Mouse (Mus musculus): ENCODE measurements around the gene 1110008L16Rik.
"Not testable (repeated sequence)": the region's sequence is repeated elsewhere in the genome, so short reads cannot be mapped to it uniquely, and the experiment has no call there.

1110008L16Rik gene

DNA sequence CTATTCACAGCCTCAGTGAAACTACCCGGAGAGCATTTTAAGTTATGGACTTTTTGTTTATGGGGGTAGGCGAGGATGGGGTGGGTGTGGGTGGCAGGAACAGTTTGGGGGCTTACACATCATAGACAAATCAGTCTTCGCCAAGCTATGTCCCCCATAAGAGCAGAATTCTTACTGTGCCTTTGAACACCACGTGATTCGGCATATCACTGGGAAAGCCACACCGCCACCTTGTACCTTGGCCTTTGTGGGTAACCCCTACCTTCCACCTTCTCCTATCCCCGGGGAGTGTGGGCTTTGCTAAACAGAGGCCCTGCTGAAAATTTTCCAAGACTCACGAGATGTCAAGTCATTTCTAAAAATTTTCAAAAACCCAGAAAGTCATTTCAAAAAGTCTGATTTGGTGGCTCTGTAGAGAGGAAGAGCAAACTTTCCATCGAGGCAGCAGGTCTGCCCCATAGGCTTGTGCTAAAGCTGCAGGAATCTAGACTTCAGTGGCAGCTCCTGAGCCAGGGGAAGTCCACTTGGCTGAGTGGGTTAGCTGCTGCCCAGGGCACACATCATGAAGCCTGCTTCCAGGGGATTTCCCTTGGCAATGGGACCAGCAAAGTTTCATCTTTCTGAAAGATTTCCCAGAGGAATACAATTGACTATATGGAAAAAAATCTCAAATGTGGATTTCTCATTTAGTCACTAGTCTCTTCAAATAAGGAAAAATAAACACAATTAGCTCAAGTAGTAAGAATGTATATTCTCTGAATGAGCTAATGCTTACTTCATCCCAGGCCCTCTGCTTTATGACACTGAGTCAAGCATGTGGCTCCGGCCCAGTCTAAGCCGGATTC, 93.6 kb downstream of the 1110008L16Rik start:
- DNase-seq (ENCODE audit: low read depth): no peak

DNA sequence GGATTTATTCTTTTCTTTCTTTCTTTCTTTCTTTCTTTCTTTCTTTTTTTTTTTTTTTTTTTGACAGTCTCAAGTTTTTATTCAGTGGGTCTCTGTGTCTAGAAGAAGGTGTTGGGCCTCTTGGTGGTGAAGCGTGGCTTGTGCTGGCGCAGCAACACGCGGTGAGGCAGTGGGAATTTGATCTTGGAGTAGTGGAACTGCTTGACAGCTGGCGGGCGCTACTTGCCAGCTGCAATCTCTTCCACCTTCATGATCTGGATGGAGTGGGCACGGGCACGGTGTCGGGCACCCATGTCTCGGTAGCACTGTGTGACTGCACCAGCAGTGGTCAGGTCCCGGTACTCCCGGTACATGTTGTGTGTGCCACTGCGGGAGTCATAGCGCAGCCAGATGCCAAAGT, 96.2 kb downstream of the 1110008L16Rik start:
- DNase-seq (ENCODE audit: low read depth): not testable (repeated sequence)

DNA sequence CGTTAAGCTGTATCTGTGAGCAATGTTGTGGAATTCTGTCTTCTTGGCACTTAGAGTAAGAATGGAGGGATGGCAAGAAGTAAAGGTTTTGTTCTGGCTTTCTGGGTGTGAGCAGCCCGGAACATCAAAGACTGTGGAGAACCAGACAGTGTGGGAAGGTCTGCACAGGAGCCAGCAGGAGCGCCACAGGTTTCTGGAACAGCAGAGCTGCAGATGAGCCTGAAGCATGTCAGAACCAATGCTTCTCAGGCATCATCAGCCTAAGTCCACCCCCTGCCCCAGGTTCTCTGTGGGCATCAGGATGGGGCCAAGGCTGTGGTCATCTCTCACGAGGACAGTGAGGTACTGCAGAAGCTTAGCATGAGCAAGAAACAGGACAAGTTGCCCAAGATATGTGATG, 97.2 kb downstream of the 1110008L16Rik start:
- no peak for DNase-seq (ENCODE audit: low read depth)

DNA sequence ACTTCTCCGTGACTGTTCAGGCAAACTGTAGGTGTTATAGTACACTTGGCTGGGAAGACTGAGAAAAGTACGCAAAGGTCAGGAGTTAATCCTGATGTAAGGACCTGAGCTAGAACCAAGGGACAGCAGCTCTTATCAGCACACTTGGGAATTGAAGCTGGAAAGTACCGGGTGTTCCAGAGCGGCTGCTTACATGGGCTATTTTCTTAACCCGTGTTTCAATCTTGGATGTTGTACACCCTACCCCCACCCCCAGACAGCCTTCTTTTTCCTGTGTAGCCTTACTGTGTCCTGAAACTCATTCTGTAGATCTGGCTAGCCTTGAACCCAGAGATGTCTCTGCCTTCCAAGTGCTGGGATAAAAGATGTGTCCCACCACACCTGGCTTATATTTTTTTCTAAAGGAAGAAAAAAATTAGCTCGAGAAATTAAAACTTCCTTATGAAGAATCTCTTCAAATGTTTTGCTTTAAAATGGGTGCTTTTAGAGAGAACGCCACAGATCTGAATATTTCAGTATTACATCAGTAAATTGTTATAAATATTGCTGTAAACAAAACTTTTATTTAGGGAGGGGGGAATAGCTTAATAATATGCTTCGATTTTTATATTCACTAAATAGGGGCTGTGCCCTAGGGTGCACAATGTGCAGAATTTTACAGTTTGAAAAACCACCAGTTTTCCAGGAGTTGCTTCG, 98.3 kb downstream of the 1110008L16Rik start:
- DNase-seq (ENCODE audit: low read depth): no peak

DNA sequence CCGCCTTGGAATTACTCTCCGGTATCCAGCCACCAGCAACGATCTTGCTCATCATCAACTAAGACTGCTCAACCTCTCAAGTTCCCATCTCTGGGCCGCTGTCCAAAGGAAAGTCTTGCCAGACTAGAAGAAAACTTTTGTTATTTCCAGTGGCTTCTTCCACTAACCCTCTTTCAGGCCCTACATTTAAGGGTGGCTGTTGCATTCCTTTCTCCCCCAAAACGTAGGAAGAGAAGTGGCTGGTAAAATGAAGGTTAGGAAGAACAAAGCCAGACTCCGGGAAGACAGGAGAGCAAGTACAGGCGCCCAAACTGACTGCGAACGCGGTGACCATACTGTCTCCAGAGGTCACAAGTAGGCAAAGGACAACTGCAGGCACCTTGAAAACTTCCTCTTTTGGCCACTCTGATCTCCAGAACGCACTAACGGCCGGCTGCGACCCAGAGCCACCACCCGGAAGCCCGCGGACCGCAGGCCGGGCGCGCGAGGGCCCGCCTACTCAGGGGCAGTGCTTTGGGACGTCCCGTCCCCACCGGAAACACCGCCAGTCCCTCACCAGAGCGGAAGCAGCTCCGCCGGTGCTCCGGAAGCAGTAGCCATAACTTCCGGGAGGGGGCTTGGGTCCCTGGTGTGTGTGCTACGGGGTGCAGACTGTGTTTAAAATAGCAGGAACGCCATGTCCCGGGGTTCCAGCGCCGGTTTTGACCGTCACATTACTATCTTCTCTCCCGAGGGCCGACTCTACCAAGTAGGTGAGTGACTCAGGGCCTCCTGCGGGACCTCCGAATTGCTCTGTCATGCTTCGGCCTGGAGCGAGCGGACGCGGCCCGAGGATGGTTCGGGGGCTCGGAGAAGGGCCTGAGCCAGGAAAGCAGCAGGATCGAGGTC, 99.1 kb downstream of the 1110008L16Rik start:
- peak; percentile 92 for DNase-seq (ENCODE audit: low read depth)

DNA sequence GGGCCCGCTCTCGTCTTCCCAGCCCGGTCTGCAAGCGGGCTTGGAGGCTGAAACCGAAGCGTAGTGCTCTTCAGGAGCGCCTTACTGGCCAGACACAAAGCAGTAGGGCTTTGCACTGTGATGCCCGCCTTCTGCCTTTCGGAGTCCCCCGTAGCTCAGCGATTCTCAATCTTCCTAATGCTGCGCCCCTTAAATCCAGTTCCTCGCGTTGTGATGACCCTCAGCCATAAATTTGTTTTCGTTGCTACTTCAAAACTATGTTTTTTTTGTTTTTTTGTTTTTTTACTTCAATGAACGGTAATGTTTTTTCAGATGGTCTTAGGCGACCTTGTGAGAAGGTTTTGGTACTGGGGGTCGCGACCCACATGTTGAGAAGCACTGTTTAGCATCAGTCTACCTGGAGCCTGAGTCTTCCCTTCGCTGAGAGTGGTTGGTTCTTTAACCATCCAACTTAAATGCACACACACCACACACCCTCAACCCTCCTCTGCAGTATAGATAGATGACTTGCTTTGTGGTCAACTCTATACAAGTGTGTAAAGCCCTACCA, 99.8 kb downstream of the 1110008L16Rik start:
- no peak for DNase-seq (ENCODE audit: low read depth)

DNA sequence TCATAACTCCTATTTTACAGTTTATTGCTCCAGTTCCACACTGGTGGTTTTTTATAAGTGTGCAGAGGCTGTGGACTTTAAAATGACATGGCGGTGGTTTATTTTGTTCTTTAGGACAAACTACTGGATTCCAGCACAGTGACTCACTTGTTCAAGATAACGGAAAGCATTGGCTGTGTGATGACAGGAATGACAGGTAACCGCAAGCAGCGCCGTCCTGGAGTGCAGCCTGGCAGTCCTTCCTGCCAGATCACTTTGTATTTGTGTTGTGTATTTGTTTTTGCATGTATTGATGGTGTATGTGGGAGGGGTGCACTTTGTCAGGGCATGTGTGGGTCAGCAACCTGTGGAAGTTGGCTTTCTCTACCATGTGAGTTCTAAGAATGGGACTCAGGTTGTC, 108.5 kb downstream of the 1110008L16Rik start:
- DNase-seq (ENCODE audit: low read depth): no peak

DNA sequence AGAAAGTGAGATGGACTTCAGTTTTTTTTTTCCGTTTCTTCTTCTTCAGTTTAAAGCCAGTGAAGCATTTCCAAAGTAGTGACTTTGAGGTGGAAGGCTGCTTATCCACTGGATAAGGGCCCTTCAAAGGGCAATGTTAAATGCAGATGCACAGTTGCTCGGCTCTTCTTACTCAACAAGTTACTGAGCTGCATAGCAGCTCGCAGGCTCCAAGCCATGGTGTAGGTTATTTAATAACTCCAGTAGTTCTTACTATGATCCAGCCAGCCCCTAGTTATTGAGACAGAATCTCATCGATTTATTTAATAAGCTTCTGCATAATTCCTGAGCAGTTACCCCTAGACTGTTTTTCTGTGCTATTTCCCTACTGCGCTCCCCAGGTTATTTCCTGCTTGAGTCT, 115.9 kb downstream of the 1110008L16Rik start:
- DNase-seq (ENCODE audit: low read depth): no peak

DNA sequence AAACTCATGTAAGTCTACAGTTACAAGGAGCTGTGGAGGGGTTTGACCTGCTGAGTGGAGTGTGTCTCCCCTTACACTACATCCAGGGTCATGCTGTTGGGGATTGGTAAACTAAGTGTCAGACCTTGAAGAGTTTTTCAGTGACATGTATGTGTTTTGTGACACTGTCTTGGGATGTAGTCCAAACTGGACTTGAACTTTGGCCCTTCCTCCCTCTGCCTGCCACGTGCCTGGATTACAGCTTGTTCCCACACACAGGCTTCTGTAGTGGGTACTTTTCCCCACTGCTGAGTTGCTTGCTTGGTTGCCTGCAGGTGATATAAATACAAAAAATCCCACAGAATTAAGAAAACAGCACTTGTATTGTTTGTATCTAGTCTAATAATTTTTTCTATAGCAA, 116.4 kb downstream of the 1110008L16Rik start:
- no peak for DNase-seq (ENCODE audit: low read depth)

DNA sequence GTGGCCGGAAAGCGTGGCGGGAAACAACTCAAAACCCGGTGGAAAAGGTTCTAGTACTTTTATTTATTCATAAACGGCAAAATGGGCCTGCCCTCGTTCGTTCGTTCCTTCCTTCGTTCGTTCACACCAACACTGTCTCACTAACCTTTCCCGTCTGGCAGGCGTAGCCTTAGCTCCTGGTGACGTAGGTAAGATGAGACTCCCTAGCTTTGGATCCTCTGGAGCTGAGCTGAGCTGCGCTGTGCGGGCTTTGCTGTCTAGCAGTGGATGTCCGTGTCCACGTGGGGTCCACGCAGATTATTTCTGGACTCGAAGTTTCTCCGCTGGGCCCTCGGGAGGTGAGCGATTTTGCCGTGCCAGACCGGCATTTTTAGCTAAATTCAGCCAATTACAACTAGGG, 120.8 kb downstream of the 1110008L16Rik start:
- DNase-seq (ENCODE audit: low read depth): no peak

DNA sequence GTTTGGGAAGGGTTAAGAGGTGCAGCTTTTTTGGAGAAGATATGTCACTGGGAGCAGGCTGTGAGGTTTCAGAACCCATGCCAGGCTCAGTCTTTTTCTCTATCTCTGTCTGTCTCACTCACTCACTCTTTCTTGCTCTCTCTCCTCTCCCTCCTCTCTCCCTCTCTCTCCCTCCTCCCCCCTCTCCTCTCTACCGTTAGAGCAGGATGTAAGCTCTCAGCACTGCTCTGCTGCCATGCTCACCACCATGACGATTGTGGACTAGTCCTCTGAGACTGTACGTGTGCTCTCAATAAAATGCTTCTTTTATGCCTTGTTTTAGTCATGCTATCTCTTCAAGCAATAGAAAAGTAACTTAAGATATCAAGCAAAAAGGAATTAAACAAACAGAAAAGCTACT, 122.7 kb downstream of the 1110008L16Rik start:
- no peak for DNase-seq (ENCODE audit: low read depth)

DNA sequence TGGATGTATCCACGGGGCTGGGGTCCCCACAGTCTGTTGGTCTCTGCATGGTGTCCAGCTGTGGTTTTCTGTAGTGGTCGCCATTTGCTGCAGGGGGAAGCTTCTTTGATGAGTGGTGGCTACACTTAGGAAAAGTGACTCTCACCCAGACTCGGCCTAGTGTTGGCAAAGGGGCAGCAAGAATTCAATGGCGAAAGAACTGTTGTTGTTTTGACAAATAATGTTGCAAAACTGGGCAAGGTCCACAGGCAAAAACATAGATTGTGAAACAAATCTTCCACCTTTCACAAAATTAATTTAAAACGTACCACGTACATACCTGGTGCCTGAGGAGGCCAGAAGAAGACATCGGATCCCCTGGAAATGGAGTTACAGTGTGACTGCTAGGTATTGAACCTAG, 126.9 kb downstream of the 1110008L16Rik start:
- no peak for DNase-seq (ENCODE audit: low read depth)

DNA sequence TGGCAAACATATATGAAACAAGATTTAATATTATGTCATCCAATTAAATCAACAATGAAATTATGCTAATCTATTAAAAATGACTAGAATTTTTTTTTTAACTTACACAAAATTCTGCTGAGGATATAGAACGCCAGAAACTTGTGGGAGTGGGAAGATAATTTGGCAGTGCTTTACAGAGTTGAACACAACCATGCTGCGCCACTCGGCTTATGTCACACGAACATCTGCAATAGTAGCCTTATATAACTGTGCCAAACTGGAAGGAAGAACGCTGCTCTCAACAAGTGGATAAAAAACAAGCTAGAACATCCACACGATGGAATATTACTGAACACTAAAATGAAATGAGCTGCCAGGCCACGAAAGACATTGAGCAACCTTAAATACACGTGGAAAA, 129.8 kb downstream of the 1110008L16Rik start:
- no peak for DNase-seq (ENCODE audit: low read depth)

DNA sequence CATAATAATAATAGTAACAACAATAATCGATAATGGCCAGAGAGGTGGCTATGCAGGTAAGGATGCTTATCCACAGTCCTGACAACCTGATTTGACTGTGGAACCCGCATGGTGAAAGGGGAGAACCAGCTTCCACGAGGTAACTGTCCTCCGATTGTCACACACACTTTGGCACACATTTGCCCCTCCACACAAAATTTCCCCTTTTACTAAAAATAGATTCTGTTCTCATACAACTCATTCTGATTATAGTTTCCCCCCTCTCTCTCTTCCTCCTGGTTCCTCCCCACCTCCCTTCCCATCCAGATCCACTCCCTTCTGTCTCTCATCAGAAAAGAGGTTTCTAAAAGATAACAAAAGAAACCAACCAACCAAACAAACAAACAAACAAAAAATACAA, 130.6 kb downstream of the 1110008L16Rik start:
- DNase-seq (ENCODE audit: low read depth): no peak
